Mouse (Mus musculus) brown adipose tissue, adult 24 weeks (tissue): ENCODE measurements around the gene Gdnf. TPM values are rescaled to one million over a fixed set of nuclear protein-coding genes. Genes with fewer than 3 reads are reported as not detected.

ENCODE experiments used
- H3K27ac ChIP-seq: fragments of 200-500 bp; replicated peaks from 2 replicates; pipeline ENCODE4 v1.5.1; 2012; ENCODE audit warnings: low read depth, mild to moderate bottlenecking, low read length
- H3K4me1 ChIP-seq: fragments of 200-500 bp; 2 replicates; pipeline ENCODE4 v1.6.1; 2012; ENCODE audit warnings: low read length, mixed read lengths; ENCODE audit not compliant: control insufficient read depth, insufficient read depth, insufficient read length
- H3K4me3 ChIP-seq: fragments of 200-500 bp; 2 replicates; pipeline ENCODE4 v1.5.1; 2012; ENCODE audit warnings: low read depth, mild to moderate bottlenecking, low read length, moderate library complexity; ENCODE audit not compliant: insufficient read depth
- polyA plus RNA-seq: library from polyadenylated mRNA; stranded (reverse); fragments of >200 nt; gene quantifications from 2 replicates; pipeline ENCODE4 v1.2.4, GENCODE M21; 2012; ENCODE audit not compliant: missing spikeins, insufficient read depth, insufficient read length

Gdnf gene
- polyA plus RNA-seq, 1 experiment = not detected

- no peaks in the 10 kb centered on the region for H3K4me1 ChIP-seq
- no peak overlapping the region for H3K27ac ChIP-seq
- H3K4me3 ChIP-seq = no peak overlapping the region
These were observed 24.8 kb downstream of the Gdnf start for GRCm38 (mm10) chr15:7835404-7835803.

GRCm38 (mm10) chr15:7838060-7838920 is 27.6 kb downstream of the Gdnf start:
- Histone ChIP-seq H3K4me1 (no peaks in the 10 kb centered on the region), H3K27ac (no peak overlapping the region), H3K4me3 (no peak overlapping the region)

GRCm38 (mm10) chr15:7838921-7839309 is 28.3 kb downstream of the Gdnf start:
- Histone ChIP-seq H3K4me3 (no peak overlapping the region), H3K4me1 (no peaks in the 10 kb centered on the region), H3K27ac (no peak overlapping the region)

GRCm38 (mm10) chr15:7841664-7842063 is 31.0 kb downstream of the Gdnf start:
- Histone ChIP-seq H3K4me1 (no peaks in the 10 kb centered on the region), H3K27ac (no peak overlapping the region), H3K4me3 (no peak overlapping the region)

GRCm38 (mm10) chr15:7842398-7842797 is 31.8 kb downstream of the Gdnf start:
- Histone ChIP-seq H3K4me1 (no peaks in the 10 kb centered on the region), H3K4me3 (no peak overlapping the region)

GRCm38 (mm10) chr15:7857418-7857817 is 46.8 kb downstream of the Gdnf start:
- Histone ChIP-seq H3K4me3 (no peak overlapping the region), H3K27ac (no peak overlapping the region), H3K4me1 (0 out of 2 replicates have a peak, but pooled peaks cover 2% of the 10 kb centered on the region)

More at GRCm38 (mm10) chr15:7842398-7842797, 31.8 kb downstream of the Gdnf start:
- no peak overlapping the region for H3K27ac ChIP-seq

- Histone ChIP-seq H3K4me1 (0 out of 2 replicates have a peak, but pooled peaks cover 2% of the 10 kb centered on the region), H3K4me3 (no peak overlapping the region), H3K27ac (no peak overlapping the region)
These were observed 48.2 kb downstream of the Gdnf start for GRCm38 (mm10) chr15:7858841-7859240.

GRCm38 (mm10) chr15:7862890-7863289 is 52.2 kb downstream of the Gdnf start:
- 0 out of 2 replicates have a peak, but pooled peaks cover 2% of the 10 kb centered on the region for H3K4me1 ChIP-seq
- H3K4me3 ChIP-seq = no peak overlapping the region
- no peak overlapping the region for H3K27ac ChIP-seq

GRCm38 (mm10) chr15:7863328-7863727 is 52.7 kb downstream of the Gdnf start:
- Histone ChIP-seq H3K27ac (no peak overlapping the region), H3K4me1 (0 out of 2 replicates have a peak, but pooled peaks cover 2% of the 10 kb centered on the region), H3K4me3 (no peak overlapping the region)

GRCm38 (mm10) chr15:7865305-7865704 is 54.7 kb downstream of the Gdnf start:
- Histone ChIP-seq H3K4me3 (no peak overlapping the region), H3K4me1 (no peaks in the 10 kb centered on the region), H3K27ac (no peak overlapping the region)

- Histone ChIP-seq H3K4me3 (no peak overlapping the region), H3K27ac (no peak overlapping the region), H3K4me1 (no peaks in the 10 kb centered on the region)
These were observed 61.8 kb downstream of the Gdnf start for GRCm38 (mm10) chr15:7872473-7872872.

- Histone ChIP-seq H3K4me3 (no peak overlapping the region), H3K4me1 (no peaks in the 10 kb centered on the region), H3K27ac (no peak overlapping the region)
These were observed 65.2 kb downstream of the Gdnf start for GRCm38 (mm10) chr15:7875879-7876278.

- H3K4me3 ChIP-seq = no peak overlapping the region
- H3K27ac ChIP-seq = no peak overlapping the region
- H3K4me1 ChIP-seq = no peaks in the 10 kb centered on the region
These were observed 67.2 kb downstream of the Gdnf start for GRCm38 (mm10) chr15:7877560-7878467.

GRCm38 (mm10) chr15:7878861-7879260 is 68.2 kb downstream of the Gdnf start:
- Histone ChIP-seq H3K27ac (no peak overlapping the region), H3K4me3 (no peak overlapping the region), H3K4me1 (no peaks in the 10 kb centered on the region)

GRCm38 (mm10) chr15:7879956-7880355 is 69.3 kb downstream of the Gdnf start:
- no peaks in the 10 kb centered on the region for H3K4me1 ChIP-seq
- H3K4me3 ChIP-seq = no peak overlapping the region
- H3K27ac ChIP-seq = no peak overlapping the region
